Mouse (Mus musculus) cortical plate, adult 2 months (tissue): Measurements from ENCODE around the gene Ubap1.

ENCODE experiments used
- CTCF ChIP-seq: fragments of 200-500 bp; IDR thresholded peaks from 2 replicates; pipeline ENCODE4 v1.5.1; 2011; ENCODE audit warnings: mild to moderate bottlenecking, control low read depth, low read length; ENCODE audit not compliant: insufficient read depth; ENCODE audit errors: extremely low read depth
- POLR2A ChIP-seq: fragments of 200-500 bp; IDR thresholded peaks from 2 replicates; pipeline ENCODE4 v1.6.1; 2011; ENCODE audit warnings: mild to moderate bottlenecking, low read length, control low read depth; ENCODE audit not compliant: insufficient read depth; ENCODE audit errors: extremely low read depth

- no peak for TF ChIP-seq POLR2A
- TF ChIP-seq CTCF: no peak
Observed at GRCm38 (mm10) chr4:41304302-41304701, 44.5 kb upstream of the Ubap1 start.
